Mouse (Mus musculus): ENCODE measurements at regions not wholly inside any gene's neighbourhood (a gene's known extent, or its start where the extent isn't known, plus 50 kb on each side); places are given as distances from the start of the nearest gene placed in this dataset.

GRCm38 (mm10) chr1:73673191-73673850 is 450.9 kb downstream of the Tns1 start:
- no peak overlapping the region for H3K27ac ChIP-seq (ENCODE audit: insufficient read depth, low read depth)
- no peak overlapping the region for H3K9ac ChIP-seq (ENCODE audit: insufficient read depth, low read depth)
- TF ChIP-seq USF2 (conservative IDR thresholded peaks at IDR 0.05; ENCODE audit: low read depth, low read length), result no peak
- TF ChIP-seq MAX (IDR thresholded peaks at IDR 0.05; ENCODE audit: low read length), result no peak
- no peak for TF ChIP-seq SIN3A (IDR thresholded peaks at IDR 0.05; ENCODE audit: low read length)
- no peak for DNase-seq (ENCODE audit: extremely low read depth)
- H3K4me1 ChIP-seq (ENCODE audit: control insufficient read depth in 1 of 2, insufficient read depth in 2 of 2), result peaks cover 3 to 5% of the 10 kb centered on the region in 2 experiments; a peak in 2 of 4 replicates
- H3K9me3 ChIP-seq (replicated peaks; ENCODE audit: low read length), result peaks cover 5% of the 10 kb centered on the region
- H3K27me3 ChIP-seq (replicated peaks), result peaks cover 69% of the 10 kb centered on the region
- H3K79me2 ChIP-seq (replicated peaks; ENCODE audit: control insufficient read depth, extremely low read depth, insufficient read depth, poor library complexity, severe bottlenecking), result no peaks in the 10 kb centered on the region
- in situ Hi-C loops (cut with MboI; ENCODE audit: low pct_ligation_motif_present, low pct_unique_long_range_greater_than_20kb, low sequenced_read_pairs) (no loop called here), dilution Hi-C loops (cut with MboI; ENCODE audit: extremely low pct_ligation_motif_present, extremely low pct_unique_long_range_greater_than_20kb, low sequenced_read_pairs) (no loop called here)
- H3K4me3 ChIP-seq (replicated peaks in 1 of 3; ENCODE audit: low read depth in 2 of 3, low read length in 2 of 3, poor library complexity in 1 of 3), result no peak overlapping the region
- H3K4me2 ChIP-seq (ENCODE audit: insufficient read depth, low read depth, poor library complexity, severe bottlenecking), result peak overlapping the region; percentile 58
- no peaks in the 10 kb centered on the region for H3K36me3 ChIP-seq (replicated peaks in 1 of 2; ENCODE audit: control insufficient read depth in 1 of 2, insufficient read depth in 1 of 2, low read length in 1 of 2)

GRCm38 (mm10) chr1:73672239-73672638 is 452.0 kb downstream of the Tns1 start:
- no peak for DNase-seq (ENCODE audit: extremely low read depth)
- H3K9ac ChIP-seq (ENCODE audit: insufficient read depth, low read depth), result no peak overlapping the region
- in situ Hi-C loops (cut with MboI; ENCODE audit: low pct_ligation_motif_present, low pct_unique_long_range_greater_than_20kb, low sequenced_read_pairs), result no loop called here
- H3K9me3 ChIP-seq (replicated peaks; ENCODE audit: low read length), result peaks cover 5% of the 10 kb centered on the region
- H3K27ac ChIP-seq (ENCODE audit: insufficient read depth, low read depth), result no peak overlapping the region
- dilution Hi-C loops (cut with MboI; ENCODE audit: extremely low pct_ligation_motif_present, extremely low pct_unique_long_range_greater_than_20kb, low sequenced_read_pairs), result no loop called here
- H3K79me2 ChIP-seq (replicated peaks; ENCODE audit: control insufficient read depth, extremely low read depth, insufficient read depth, poor library complexity, severe bottlenecking), result no peaks in the 10 kb centered on the region
- TF ChIP-seq ZKSCAN1 (IDR thresholded peaks at IDR 0.05; ENCODE audit: borderline replicate concordance, low read depth, low read length) (no peak), POLR2AphosphoS2 (IDR thresholded peaks at IDR 0.05; ENCODE audit: low read depth, low read length) (no peak), JUND (conservative IDR thresholded peaks at IDR 0.05; ENCODE audit: low read depth, low read length) (no peak), MEF2A (IDR thresholded peaks at IDR 0.05; ENCODE audit: borderline replicate concordance, low read depth, low read length) (no peak), NELFE (IDR thresholded peaks at IDR 0.05; ENCODE audit: low read depth, low read length) (no peak), E2F4 (IDR thresholded peaks at IDR 0.05; ENCODE audit: insufficient replicate concordance, low read depth, low read length) (no peak), MXI1 (IDR thresholded peaks at IDR 0.05; ENCODE audit: low read depth, low read length) (no peak), BHLHE40 (IDR thresholded peaks at IDR 0.05; ENCODE audit: low read depth, low read length) (no peak), PAX5 (IDR thresholded peaks at IDR 0.05; ENCODE audit: low read length) (no peak), RAD21 (IDR thresholded peaks at IDR 0.05; ENCODE audit: low read depth, low read length) (no peak)
- no peak overlapping the region for H3K4me3 ChIP-seq (replicated peaks in 1 of 3; ENCODE audit: low read depth in 2 of 3, low read length in 2 of 3, poor library complexity in 1 of 3)
- H3K4me2 ChIP-seq (ENCODE audit: insufficient read depth, low read depth, poor library complexity, severe bottlenecking), result no peak overlapping the region
- H3K36me3 ChIP-seq (replicated peaks in 1 of 2; ENCODE audit: control insufficient read depth in 1 of 2, insufficient read depth in 1 of 2, low read length in 1 of 2), result no peaks in the 10 kb centered on the region
- peaks cover 68% of the 10 kb centered on the region for H3K27me3 ChIP-seq (replicated peaks)
- H3K4me1 ChIP-seq (ENCODE audit: control insufficient read depth in 1 of 2, insufficient read depth in 2 of 2), result peaks cover 3 to 5% of the 10 kb centered on the region in 2 experiments; a peak in 2 of 4 replicates

- H3K4me2 ChIP-seq (ENCODE audit: insufficient read depth, low read depth, poor library complexity, severe bottlenecking), result no peak overlapping the region
- H3K4me1 ChIP-seq (ENCODE audit: control insufficient read depth in 1 of 2, insufficient read depth in 2 of 2), result peaks cover 3 to 5% of the 10 kb centered on the region in 2 experiments; a peak in 2 of 4 replicates
- DNase-seq (ENCODE audit: extremely low read depth), result no peak
- H3K27me3 ChIP-seq (replicated peaks), result peaks cover 50% of the 10 kb centered on the region
- H3K36me3 ChIP-seq (replicated peaks in 1 of 2; ENCODE audit: control insufficient read depth in 1 of 2, insufficient read depth in 1 of 2, low read length in 1 of 2), result no peaks in the 10 kb centered on the region
- H3K27ac ChIP-seq (ENCODE audit: insufficient read depth, low read depth), result no peak overlapping the region
- in situ Hi-C loops (cut with MboI; ENCODE audit: low pct_ligation_motif_present, low pct_unique_long_range_greater_than_20kb, low sequenced_read_pairs) (no loop called here), dilution Hi-C loops (cut with MboI; ENCODE audit: extremely low pct_ligation_motif_present, extremely low pct_unique_long_range_greater_than_20kb, low sequenced_read_pairs) (no loop called here)
- no peak overlapping the region for H3K4me3 ChIP-seq (replicated peaks in 1 of 3; ENCODE audit: low read depth in 2 of 3, low read length in 2 of 3, poor library complexity in 1 of 3)
- H3K79me2 ChIP-seq (replicated peaks; ENCODE audit: control insufficient read depth, extremely low read depth, insufficient read depth, poor library complexity, severe bottlenecking), result no peaks in the 10 kb centered on the region
- no peaks in the 10 kb centered on the region for H3K9me3 ChIP-seq (replicated peaks; ENCODE audit: low read length)
- no peak for TF ChIP-seq ETS1 (conservative IDR thresholded peaks at IDR 0.05; ENCODE audit: low read depth, low read length)
- no peak for TF ChIP-seq USF2 (conservative IDR thresholded peaks at IDR 0.05; ENCODE audit: low read depth, low read length)
- no peak for TF ChIP-seq CHD1 (IDR thresholded peaks at IDR 0.05; ENCODE audit: low read depth, low read length)
- TF ChIP-seq POLR2AphosphoS2 (IDR thresholded peaks at IDR 0.05; ENCODE audit: low read depth, low read length), result no peak
- no peak for TF ChIP-seq IRF4 (IDR thresholded peaks at IDR 0.05; ENCODE audit: low read depth, low read length)
- TF ChIP-seq POLR2A (IDR thresholded peaks at IDR 0.05; ENCODE audit: low read depth, low read length), result no peak
- no peak for TF ChIP-seq ELF1 (IDR thresholded peaks at IDR 0.05; ENCODE audit: low read depth, low read length)
- TF ChIP-seq ZKSCAN1 (IDR thresholded peaks at IDR 0.05; ENCODE audit: borderline replicate concordance, low read depth, low read length), result no peak
- TF ChIP-seq GABPA (IDR thresholded peaks at IDR 0.05; ENCODE audit: insufficient replicate concordance, low read depth, low read length), result no peak
- TF ChIP-seq USF1 (IDR thresholded peaks at IDR 0.05; ENCODE audit: low read depth, low read length), result no peak
- TF ChIP-seq ZMIZ1 (IDR thresholded peaks at IDR 0.05; ENCODE audit: low read depth, low read length), result no peak
- TF ChIP-seq MEF2A (IDR thresholded peaks at IDR 0.05; ENCODE audit: borderline replicate concordance, low read depth, low read length), result no peak
- TF ChIP-seq BHLHE40 (IDR thresholded peaks at IDR 0.05; ENCODE audit: low read depth, low read length), result no peak
- TF ChIP-seq SIN3A (IDR thresholded peaks at IDR 0.05; ENCODE audit: low read length), result no peak
- no peak for TF ChIP-seq EP300 (IDR thresholded peaks at IDR 0.05; ENCODE audit: low read length)
- H3K9ac ChIP-seq (ENCODE audit: insufficient read depth, low read depth), result no peak overlapping the region
Measured at GRCm38 (mm10) chr1:73668691-73669090, 455.6 kb downstream of the Tns1 start.
